Mouse (Mus musculus) Patski (cell line): ENCODE measurements around the gene Cela3b. TPM values are rescaled to one million over a fixed set of nuclear protein-coding genes. Genes with fewer than 3 reads are reported as not detected.
"Not testable (repeated sequence)": the region's sequence is repeated elsewhere in the genome, so short reads cannot be mapped to it uniquely, and the experiment has no call there.

Source experiments
- ATAC-seq: fragments of 100-300 bp; one replicate; pipeline ENCODE4 v1.8.0; 2021
- CTCF ChIA-PET: fragments of 350-600 bp; sonication (Branson Sonifier 250); formaldehyde crosslinking; loops from one replicate; lab custom pipeline; 2022; ENCODE audit warnings: inconsistent platforms; lab: Charles Lee
- POLR2A ChIA-PET: fragments of 350-600 bp; sonication (Branson Sonifier 250); formaldehyde crosslinking; loops from one replicate; lab custom pipeline; 2022; ENCODE audit warnings: antibody characterized with exemption, inconsistent platforms; lab: Charles Lee
- DNase-seq: peaks from one replicate; pipeline ENCODE4 v3.0.0-alpha.2; 2011; ENCODE audit warnings: low read depth, low spot score
- H3K27me3 ChIP-seq: fragments of 371-371 bp; one replicate; pipeline ENCODE4 v1.5.1; 2021
- CTCF ChIP-seq: fragments of 100-300 bp; IDR thresholded peaks from one replicate; pipeline ENCODE4 v1.5.1; 2021
- in situ Hi-C: fragments of 300-500 bp; cut with MboI; formaldehyde crosslinking; loops from 3 replicates; pipeline ENCODE4 v1.11.1; 2018; ENCODE audit warnings: low pct_unique_long_range_greater_than_20kb, mixed read lengths
- polyA plus RNA-seq: library from polyadenylated mRNA; unstranded; gene quantifications from one replicate; pipeline ENCODE4 v1.2.3, GENCODE M21; 2021

The Cela3b gene
- polyA plus RNA-seq, 1 experiment from 2014 or later: not detected

DNA sequence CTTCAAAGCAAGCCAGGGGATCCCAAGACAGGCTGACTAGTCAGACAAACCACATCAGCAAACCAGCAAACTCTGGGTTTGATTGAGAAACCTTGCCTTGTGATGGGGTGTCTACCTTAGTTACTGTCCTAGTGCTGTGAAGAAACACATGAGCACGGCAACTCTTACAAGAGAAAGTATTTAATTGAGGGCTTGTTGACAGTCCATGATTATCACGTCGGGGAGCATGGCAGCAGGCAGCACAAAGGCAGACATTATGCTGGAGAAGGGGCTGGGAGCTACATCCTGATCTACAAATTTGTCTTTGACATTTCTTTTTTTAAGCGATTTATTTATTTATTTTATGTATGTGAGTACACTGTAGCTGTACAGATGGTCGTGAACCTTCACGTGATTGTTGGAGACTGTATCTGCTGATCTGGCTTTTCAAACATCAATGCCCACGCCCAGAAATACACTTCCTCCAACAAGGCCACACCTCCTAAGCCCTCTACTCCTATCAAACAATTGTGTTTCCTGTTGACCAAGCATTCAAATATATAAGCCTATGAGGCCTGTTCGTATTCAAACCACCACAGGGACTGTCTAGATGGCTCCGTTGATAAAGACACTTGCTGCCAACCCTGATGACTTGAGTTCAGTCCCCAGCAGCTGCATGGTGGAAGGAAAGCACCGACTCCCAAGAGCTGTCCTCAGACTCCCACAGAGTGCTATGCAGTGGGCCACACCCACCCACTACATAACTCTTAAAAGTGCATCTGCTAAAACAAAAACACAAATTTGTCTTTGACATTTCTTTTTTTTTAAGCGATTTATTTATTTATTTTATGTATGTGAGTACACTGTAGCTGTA lies 12.4 kb downstream of the Cela3b start:
- CTCF ChIA-PET: no interaction called here
- POLR2A ChIA-PET: no interaction called here
- H3K27me3 ChIP-seq: no peaks in the 10 kb centered on the region
- TF ChIP-seq CTCF: no peak
- no peak for DNase-seq
- ATAC-seq: no peak
- in situ Hi-C loops: no loop called here

DNA sequence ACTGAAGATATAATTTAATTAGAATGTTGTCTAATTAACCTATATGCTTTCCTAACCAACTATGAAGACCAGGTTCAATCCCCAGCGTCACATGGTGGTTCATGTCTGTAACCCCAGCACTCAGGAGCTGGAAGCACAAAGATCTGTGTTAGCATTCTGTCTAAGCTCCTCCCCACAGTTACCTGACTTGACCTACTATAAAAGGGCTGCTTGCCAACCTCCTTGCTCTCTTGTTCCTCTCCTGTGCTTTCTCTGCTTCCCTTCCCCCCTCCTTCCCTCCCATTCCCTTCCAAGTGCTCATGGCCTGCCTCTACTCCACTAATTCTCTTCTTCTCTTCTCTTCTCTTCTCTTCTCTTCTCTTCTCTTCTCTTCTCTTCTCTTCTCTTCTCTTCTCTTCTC lies 15.4 kb downstream of the Cela3b start:
- in situ Hi-C loops: no loop called here
- no peak for TF ChIP-seq CTCF
- POLR2A ChIA-PET: no interaction called here
- CTCF ChIA-PET: no interaction called here
- no peaks in the 10 kb centered on the region for H3K27me3 ChIP-seq
- DNase-seq (no peak), ATAC-seq (no peak)

DNA sequence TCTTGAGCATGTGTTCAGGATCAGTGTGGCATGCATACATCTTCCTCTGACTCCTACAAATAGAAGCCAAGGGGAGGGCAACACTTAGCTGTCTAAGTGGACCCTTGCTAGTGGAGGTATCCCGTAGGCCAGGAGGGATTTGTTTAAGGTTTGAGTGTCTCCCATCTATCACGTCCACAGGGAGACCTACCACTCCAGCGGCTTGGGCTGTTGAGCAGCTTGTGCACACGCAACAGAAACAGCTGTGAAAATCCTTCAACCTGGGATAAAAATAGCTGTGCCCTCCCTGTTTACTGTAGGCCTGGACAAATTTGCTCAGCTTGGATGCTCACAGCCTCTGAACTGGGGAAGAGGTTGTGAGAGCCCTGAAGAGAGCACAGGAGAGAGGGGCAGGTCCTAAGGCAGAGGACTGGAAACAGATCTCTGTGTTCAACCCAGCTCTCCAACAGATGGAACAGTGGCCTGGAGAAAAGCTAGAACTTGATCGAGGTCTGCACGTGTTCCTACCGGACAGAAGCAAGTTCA lies 18.1 kb downstream of the Cela3b start:
- CTCF ChIA-PET, ATAC-seq, in situ Hi-C loops, H3K27me3 ChIP-seq, DNase-seq, POLR2A ChIA-PET: not testable (repeated sequence)

DNA sequence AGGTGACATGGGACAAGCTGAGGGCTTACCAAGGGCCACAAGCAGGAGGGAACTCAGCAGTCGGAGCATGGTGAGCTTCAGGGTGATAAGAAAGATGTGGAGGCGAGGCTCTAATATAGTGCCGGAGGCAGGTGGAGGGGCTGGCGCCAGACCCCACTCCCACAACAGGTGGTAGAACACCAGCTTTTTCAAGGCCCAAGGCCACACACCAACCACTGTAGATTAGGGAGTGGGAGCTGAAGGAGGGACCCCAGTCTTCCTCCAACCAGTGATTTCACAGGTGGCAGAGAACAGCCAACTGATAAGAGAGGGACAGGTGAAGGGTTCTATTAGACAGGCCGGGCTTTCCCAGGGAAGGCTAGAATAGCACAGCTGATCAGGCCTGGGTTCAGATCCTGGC lies 20.6 kb downstream of the Cela3b start, which contains the start of gene Cela3a:
TSS of gene Cela3a (minus strand) at position 101 of the 400 bp plus-strand sequence.
- no peaks in the 10 kb centered on the region for H3K27me3 ChIP-seq
- no peak for TF ChIP-seq CTCF
- in situ Hi-C loops: no loop called here
- ATAC-seq (no peak), DNase-seq (no peak)
- CTCF ChIA-PET: no interaction called here
- POLR2A ChIA-PET: no interaction called here

GRCm38 (mm10) chr4:137405571-137405970 lies 24.8 kb downstream of the Cela3b start:
- ATAC-seq (no peak), DNase-seq (no peak)
- POLR2A ChIA-PET: no interaction called here
- in situ Hi-C loops: no loop called here
- no peak for TF ChIP-seq CTCF
- CTCF ChIA-PET: no interaction called here
- H3K27me3 ChIP-seq: no peaks in the 10 kb centered on the region

DNA sequence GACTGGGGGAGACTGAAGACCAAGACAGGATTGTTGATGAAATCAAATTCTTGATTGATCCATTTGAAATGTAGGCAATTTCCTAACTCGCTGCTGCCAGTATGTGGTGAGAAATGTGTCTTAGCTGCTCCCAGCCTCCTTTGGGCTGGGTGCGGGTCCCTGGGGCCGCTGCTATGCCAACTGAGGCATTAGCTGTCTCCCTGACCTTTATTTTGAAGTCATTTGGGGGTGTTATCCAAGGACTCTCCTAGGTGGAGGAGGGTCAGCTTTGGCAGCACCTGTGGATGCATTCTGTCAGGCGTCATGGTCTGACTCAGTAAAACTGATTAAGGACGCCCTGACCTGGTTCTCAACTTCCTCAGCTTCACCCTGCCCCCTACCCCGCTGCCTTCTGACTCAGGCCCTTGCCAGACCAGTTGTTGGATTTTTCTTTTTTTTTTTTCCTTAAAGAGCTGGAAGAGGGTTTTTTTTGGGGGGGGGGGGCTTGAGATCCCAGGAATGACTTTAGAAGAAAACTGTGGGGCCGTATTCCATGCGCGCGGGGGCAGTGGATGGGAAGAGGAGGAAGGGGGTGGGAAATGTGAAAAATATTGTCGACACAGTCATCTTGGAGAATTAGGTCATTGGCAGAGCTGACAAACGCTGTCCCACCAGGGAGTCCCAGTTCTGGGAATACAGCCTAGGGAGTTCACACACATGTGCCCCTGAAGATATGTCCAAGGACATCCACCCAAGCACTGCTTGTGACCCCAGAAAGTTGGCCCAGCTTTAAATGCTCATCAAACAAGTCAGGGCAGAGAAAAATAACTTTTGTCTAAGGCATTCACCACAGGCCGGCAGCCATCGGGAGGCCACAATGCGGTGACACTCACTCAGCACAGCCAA lies 33.5 kb downstream of the Cela3b start:
- ChIA-PET CTCF (interaction anchor here (1.0 kb wide), 1 partner anchor 92 kb away, joined by 3 read pairs; no protein-coding TSS in a partner anchor), POLR2A (no interaction called here)
- no peak for ATAC-seq
- in situ Hi-C loops: loop anchor here (10.0 kb wide), 1 partner anchor 48 kb away; no protein-coding TSS in a partner anchor
- H3K27me3 ChIP-seq: no peaks in the 10 kb centered on the region
- TF ChIP-seq CTCF: no peak
- DNase-seq: no peak

DNA sequence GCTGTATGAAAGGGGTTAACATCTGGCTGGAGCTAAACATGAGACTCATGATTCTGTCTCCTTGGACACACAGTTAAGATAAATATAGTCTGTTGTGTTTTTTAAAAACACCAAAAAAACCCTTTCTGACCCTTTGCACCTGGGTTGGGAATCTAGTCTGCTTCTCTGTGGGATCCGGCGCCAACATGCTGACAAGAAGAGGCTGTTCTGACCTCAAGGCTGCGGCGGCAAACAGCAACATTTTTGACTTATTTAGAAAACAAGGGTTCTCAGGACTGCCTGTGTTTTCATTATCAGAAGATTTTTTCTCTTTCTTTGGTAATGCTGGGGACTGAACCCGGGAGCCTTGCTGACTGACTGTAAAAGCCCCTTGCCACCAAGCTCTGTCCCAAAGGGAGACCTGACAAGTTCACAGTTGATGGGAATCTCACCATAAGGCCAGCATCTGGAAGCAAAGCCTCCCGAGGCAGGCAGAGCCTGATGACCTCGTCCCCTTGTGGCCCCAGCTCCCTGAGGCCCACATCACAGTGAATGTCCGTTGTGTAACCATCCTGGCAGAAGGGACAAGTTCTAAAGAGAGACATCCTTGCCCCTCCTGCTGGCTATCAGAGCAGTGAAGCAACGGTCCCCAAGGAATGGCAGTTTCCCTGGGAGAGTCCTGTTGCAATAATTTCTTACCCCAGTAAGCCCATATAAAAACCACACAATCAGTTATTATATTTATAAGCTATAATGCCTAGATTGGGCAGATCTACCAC lies 36.8 kb downstream of the Cela3b start:
- no peak for DNase-seq
- CTCF ChIA-PET: no interaction called here
- no peak for ATAC-seq
- in situ Hi-C loops: loop anchor here (10.0 kb wide), 1 partner anchor 51 kb away; no protein-coding TSS in a partner anchor
- POLR2A ChIA-PET: no interaction called here
- no peak for TF ChIP-seq CTCF
- H3K27me3 ChIP-seq: no peaks in the 10 kb centered on the region

DNA sequence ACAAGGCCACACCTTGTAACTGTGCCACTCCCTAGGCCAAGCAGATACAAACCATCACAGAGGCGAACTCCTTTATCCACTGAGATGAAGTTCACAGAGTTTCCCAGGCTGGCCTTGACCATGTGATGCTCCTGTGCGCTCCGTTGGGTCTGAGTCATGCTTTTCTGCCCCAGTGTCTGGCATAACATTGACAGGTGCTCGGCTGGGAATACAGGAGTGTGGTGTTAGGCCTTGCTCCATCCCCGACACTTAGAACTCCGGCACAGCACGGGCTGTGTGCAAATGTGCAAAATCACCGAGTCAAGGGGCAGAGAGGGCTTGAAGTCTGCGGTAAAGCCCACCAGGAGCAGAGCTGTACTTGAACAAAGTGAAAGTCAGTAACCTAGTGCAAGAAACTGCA lies 37.5 kb downstream of the Cela3b start:
- DNase-seq: peak; percentile 71
- TF ChIP-seq CTCF: no peak
- POLR2A ChIA-PET: no interaction called here

DNA sequence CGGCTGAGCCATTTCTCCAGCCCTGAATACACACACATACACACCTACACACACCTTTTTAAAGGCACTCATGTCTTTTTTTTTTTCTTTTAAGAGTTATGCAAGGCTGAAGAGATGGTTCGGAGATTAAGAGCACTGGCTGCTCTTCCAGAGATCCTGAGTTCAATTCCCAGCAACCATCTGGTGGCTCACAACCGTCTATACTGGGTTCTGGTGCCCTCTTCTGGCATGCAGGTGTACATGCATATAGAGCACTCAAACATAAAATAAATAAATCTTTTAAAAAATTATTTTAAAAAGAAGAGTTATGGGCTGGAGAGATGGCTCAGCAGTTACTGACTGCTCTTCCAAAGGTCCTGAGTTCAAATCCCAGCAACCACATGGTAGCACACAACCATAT lies 39.1 kb downstream of the Cela3b start:
- ATAC-seq (no peak), DNase-seq (no peak)
- in situ Hi-C loops: loop anchor here (10.0 kb wide), 1 partner anchor 54 kb away; no protein-coding TSS in a partner anchor
- H3K27me3 ChIP-seq: no peaks in the 10 kb centered on the region
- ChIA-PET POLR2A (no interaction called here), CTCF (no interaction called here)
- TF ChIP-seq CTCF: no peak

More for the DNA sequence above, 37.5 kb downstream of the Cela3b start:
- peak; percentile 64 for ATAC-seq
- in situ Hi-C loops: loop anchor here (10.0 kb wide), 1 partner anchor 52 kb away; no protein-coding TSS in a partner anchor
- CTCF ChIA-PET: no interaction called here
- no peaks in the 10 kb centered on the region for H3K27me3 ChIP-seq

- H3K27me3 ChIP-seq: no peaks in the 10 kb centered on the region
- in situ Hi-C loops: loop anchor here (10.0 kb wide), 1 partner anchor 55 kb away; no protein-coding TSS in a partner anchor
- no peak for TF ChIP-seq CTCF
- DNase-seq: no peak
- ATAC-seq: no peak
- ChIA-PET POLR2A (no interaction called here), CTCF (no interaction called here)
Measured at GRCm38 (mm10) chr4:137390196-137390595, 40.1 kb downstream of the Cela3b start.
